Mouse (Mus musculus): ENCODE results near the gene Exosc2. TPM values are rescaled to one million over a fixed set of nuclear protein-coding genes. Genes with fewer than 3 reads are reported as not detected.

Exosc2 gene
- polyA plus RNA-seq, 1 experiment: 63.4 TPM

DNA sequence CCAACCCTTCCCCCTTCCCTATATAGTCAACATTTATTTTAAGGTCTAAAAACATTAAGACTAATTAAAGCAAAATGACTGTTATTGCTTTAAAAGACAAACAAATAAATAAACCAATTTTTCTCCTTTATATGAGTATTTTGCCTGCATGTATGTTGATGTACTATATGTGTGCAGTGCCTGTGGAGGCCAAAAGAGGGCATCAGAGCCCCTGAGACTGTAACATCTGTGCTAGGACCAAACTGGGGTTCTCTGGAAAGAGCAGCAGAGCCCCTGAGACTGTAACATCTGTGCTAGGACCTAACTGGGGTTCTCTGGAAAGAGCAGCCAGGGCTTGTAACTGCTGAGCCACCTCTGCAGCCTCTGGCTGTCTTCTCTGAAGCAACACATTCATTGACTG lies 27.7 kb downstream of the Exosc2 start:
- no peak overlapping the region for H3ac ChIP-seq (ENCODE audit: control insufficient read depth, insufficient read length, low read depth)
- H3K79me2 ChIP-seq (ENCODE audit: control insufficient read depth, insufficient read depth): peaks cover 8% of the 10 kb centered on the region
- no peak for TF ChIP-seq USF1 (IDR thresholded peaks at IDR 0.05; ENCODE audit: low read depth)
- no peak for TF ChIP-seq FOSL1 (IDR thresholded peaks at IDR 0.05; ENCODE audit: insufficient read depth, low read length, poor library complexity, severe bottlenecking)
- no peak for TF ChIP-seq MYOD1 (IDR thresholded peaks at IDR 0.05; ENCODE audit: control insufficient read depth, insufficient read length, low read depth)
- TF ChIP-seq MAX (IDR thresholded peaks at IDR 0.05): no peak
- no peak for TF ChIP-seq MYOG (IDR thresholded peaks at IDR 0.05; ENCODE audit: control insufficient read depth, extremely low read depth, insufficient read length)
- TF ChIP-seq CEBPB (IDR thresholded peaks at IDR 0.05; ENCODE audit: low read depth): no peak
- no peak for TF ChIP-seq CTCF (IDR thresholded peaks at IDR 0.05; ENCODE audit: control insufficient read depth, insufficient read depth, insufficient read length)
- no peak overlapping the region for H3K4me3 ChIP-seq (ENCODE audit: insufficient read depth, poor library complexity, severe bottlenecking)
- no peaks in the 10 kb centered on the region for H3K79me3 ChIP-seq (ENCODE audit: low read depth)
- peaks cover 11% of the 10 kb centered on the region for H3K36me3 ChIP-seq (ENCODE audit: control insufficient read depth, insufficient read depth)
- no peaks in the 10 kb centered on the region for H3K27me3 ChIP-seq (ENCODE audit: control insufficient read depth, insufficient read depth, insufficient read length)

DNA sequence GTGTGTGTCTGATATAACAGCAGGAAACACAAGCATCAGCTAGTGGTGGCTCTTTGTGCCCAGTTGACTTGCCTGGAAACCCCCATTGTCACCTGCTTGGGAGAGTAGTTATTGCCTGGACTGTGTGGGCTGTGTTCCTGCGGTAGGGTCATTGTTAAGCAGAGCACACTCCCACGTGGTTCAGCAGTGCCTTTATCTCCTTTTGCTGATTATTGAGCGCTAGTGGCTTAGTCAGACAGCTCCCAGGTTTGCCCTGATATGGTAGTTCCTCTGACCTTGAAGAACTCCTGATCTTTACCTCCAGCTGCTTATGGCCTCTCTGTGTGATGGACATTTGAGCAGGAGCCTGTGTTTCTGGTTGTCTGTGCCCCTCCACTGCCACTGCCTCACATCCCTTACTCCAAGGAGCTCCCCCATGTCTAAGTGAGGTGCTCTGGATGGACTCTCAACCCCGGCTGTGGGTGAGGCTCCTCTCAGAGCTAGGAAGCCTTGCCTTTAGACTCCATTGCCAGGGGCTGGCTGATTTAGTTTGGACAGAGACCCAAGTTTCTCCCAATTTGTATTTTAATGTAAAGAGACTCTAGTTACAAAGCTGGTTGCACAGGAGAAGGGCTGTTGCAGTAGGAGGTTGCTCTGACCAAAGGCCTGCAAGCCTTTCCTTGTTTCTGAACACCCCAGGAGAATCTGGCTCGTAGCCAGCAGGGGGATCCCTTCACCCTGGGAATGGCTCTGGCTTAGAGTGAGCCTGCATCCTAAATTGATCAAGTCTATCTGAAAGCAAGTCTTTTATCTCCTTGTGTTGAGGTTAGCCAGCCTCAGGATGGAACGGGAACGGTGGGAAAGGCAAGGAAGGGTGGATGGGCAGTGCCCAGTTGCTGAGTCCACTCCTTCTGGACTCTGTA lies 30.3 kb downstream of the Exosc2 start:
- no peaks in the 10 kb centered on the region for H3K27me3 ChIP-seq (ENCODE audit: control insufficient read depth, insufficient read depth, insufficient read length)
- no peak overlapping the region for H3K4me3 ChIP-seq (ENCODE audit: insufficient read depth, poor library complexity, severe bottlenecking)
- H3K79me3 ChIP-seq (ENCODE audit: low read depth): no peaks in the 10 kb centered on the region
- no peak overlapping the region for H3ac ChIP-seq (ENCODE audit: control insufficient read depth, insufficient read length, low read depth)
- H3K36me3 ChIP-seq (ENCODE audit: control insufficient read depth, insufficient read depth): peaks cover 9% of the 10 kb centered on the region
- no peaks in the 10 kb centered on the region for H3K79me2 ChIP-seq (ENCODE audit: control insufficient read depth, insufficient read depth)
- TF ChIP-seq MYOG (IDR thresholded peaks at IDR 0.05; ENCODE audit: control insufficient read depth, extremely low read depth, insufficient read length) (no peak), MAX (IDR thresholded peaks at IDR 0.05) (no peak), CEBPB (IDR thresholded peaks at IDR 0.05; ENCODE audit: low read depth) (no peak), USF1 (IDR thresholded peaks at IDR 0.05; ENCODE audit: low read depth) (no peak), FOSL1 (IDR thresholded peaks at IDR 0.05; ENCODE audit: insufficient read depth, low read length, poor library complexity, severe bottlenecking) (no peak), MYOD1 (IDR thresholded peaks at IDR 0.05; ENCODE audit: control insufficient read depth, insufficient read length, low read depth) (no peak), CTCF (IDR thresholded peaks at IDR 0.05; ENCODE audit: control insufficient read depth, insufficient read depth, insufficient read length) (no peak)

DNA sequence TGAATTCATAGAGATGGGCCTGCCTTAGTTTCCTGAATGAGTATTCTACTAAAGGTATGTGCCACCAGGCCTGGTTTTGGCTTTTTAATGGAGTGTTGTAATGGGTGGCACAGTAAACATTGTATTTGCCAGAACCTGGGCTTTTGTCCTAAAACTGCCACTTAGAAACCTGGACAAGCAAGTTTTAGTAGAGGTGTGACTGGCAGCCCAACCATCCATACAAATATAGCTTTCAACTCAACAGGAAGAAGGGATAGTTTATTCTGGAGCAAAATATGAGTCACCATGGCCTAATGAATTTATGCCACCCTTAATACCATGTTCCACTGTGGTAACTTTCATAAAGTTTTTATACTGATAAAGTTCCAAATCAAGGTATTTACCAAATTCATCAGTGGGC lies 32.7 kb downstream of the Exosc2 start:
- H3K79me3 ChIP-seq (ENCODE audit: low read depth): no peaks in the 10 kb centered on the region
- H3ac ChIP-seq (ENCODE audit: control insufficient read depth, insufficient read length, low read depth): no peak overlapping the region
- no peaks in the 10 kb centered on the region for H3K36me3 ChIP-seq (ENCODE audit: control insufficient read depth, insufficient read depth)
- H3K4me3 ChIP-seq (ENCODE audit: insufficient read depth, poor library complexity, severe bottlenecking): no peak overlapping the region
- H3K27me3 ChIP-seq (ENCODE audit: control insufficient read depth, insufficient read depth, insufficient read length): no peaks in the 10 kb centered on the region
- H3K79me2 ChIP-seq (ENCODE audit: control insufficient read depth, insufficient read depth): no peaks in the 10 kb centered on the region
- no peak for TF ChIP-seq MYOG (IDR thresholded peaks at IDR 0.05; ENCODE audit: control insufficient read depth, extremely low read depth, insufficient read length)

DNA sequence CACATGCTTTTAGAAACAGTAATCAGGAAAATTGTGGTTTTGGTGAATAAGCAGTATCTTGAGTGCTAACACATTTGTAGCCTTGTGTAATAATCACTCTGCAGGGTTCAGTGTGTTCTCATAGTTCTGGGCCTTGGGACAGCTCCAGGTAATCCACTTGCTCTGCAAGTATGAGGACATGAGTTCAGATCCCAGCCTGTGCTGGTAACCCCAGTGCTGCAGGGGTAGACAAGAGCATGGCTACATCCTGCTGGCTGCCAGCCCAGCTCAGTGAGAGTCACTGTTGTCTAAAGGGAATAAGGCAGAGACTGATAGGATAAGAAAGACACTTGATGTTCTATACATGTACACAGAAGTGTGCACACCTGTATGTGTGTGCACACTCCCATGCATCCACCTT lies 35.4 kb downstream of the Exosc2 start:
- no peaks in the 10 kb centered on the region for H3K79me3 ChIP-seq (ENCODE audit: low read depth)
- H3ac ChIP-seq (ENCODE audit: control insufficient read depth, insufficient read length, low read depth): no peak overlapping the region
- no peak overlapping the region for H3K4me3 ChIP-seq (ENCODE audit: insufficient read depth, poor library complexity, severe bottlenecking)
- no peaks in the 10 kb centered on the region for H3K36me3 ChIP-seq (ENCODE audit: control insufficient read depth, insufficient read depth)
- H3K79me2 ChIP-seq (ENCODE audit: control insufficient read depth, insufficient read depth): no peaks in the 10 kb centered on the region
- H3K27me3 ChIP-seq (ENCODE audit: control insufficient read depth, insufficient read depth, insufficient read length): no peaks in the 10 kb centered on the region
- TF ChIP-seq CTCF (IDR thresholded peaks at IDR 0.05; ENCODE audit: control insufficient read depth, insufficient read depth, insufficient read length) (no peak), USF1 (IDR thresholded peaks at IDR 0.05; ENCODE audit: low read depth) (no peak), CEBPB (IDR thresholded peaks at IDR 0.05; ENCODE audit: low read depth) (no peak)

DNA sequence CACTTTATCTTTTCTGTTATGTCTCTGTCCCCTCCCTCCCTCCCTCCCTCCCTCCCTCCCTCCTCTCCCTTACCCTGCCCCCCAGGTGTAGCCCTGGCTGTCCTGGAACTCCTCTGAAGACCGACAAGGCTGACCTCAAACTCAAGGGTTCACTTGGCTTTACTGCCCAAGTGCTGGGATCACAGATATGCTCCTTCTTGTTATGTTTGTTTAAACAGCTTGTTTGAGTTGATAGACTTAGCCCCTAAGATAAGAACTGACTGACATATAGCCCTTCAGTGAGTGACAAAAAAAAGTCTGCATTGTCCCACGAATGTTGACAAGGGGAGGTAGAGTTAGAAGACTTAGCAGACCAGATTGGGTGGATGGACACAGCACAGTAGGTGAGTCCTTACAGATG lies 36.0 kb downstream of the Exosc2 start:
- Histone ChIP-seq H3K79me3 (ENCODE audit: low read depth) (no peaks in the 10 kb centered on the region), H3K4me3 (ENCODE audit: insufficient read depth, poor library complexity, severe bottlenecking) (no peak overlapping the region), H3K27me3 (ENCODE audit: control insufficient read depth, insufficient read depth, insufficient read length) (no peaks in the 10 kb centered on the region), H3K36me3 (ENCODE audit: control insufficient read depth, insufficient read depth) (no peaks in the 10 kb centered on the region), H3K79me2 (ENCODE audit: control insufficient read depth, insufficient read depth) (no peaks in the 10 kb centered on the region), H3ac (ENCODE audit: control insufficient read depth, insufficient read length, low read depth) (no peak overlapping the region)
- TF ChIP-seq MAX (IDR thresholded peaks at IDR 0.05) (no peak), FOSL1 (IDR thresholded peaks at IDR 0.05; ENCODE audit: insufficient read depth, low read length, poor library complexity, severe bottlenecking) (no peak), MYOG (IDR thresholded peaks at IDR 0.05; ENCODE audit: control insufficient read depth, extremely low read depth, insufficient read length) (no peak)

DNA sequence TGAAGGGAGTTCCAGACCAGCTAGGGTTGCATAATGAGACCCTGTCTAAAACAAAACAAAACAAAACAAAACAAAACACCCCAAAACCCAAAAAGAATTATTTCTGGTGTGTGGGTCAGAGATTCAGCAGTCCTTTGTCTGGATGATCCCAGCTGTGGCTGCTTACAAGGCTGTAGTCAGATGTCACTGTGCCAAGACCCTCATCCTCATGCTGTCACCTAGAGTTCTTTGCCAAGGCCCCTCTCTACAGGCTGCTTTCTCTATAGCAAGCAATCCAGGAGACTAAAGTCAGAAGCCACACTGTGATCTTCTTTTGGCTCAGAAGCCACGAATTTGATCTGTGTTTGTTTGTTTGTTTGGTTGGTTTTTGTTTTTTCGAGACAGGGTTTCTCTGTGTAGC lies 42.2 kb downstream of the Exosc2 start:
- Histone ChIP-seq H3ac (ENCODE audit: control insufficient read depth, insufficient read length, low read depth) (no peak overlapping the region), H3K36me3 (ENCODE audit: control insufficient read depth, insufficient read depth) (no peaks in the 10 kb centered on the region), H3K79me2 (ENCODE audit: control insufficient read depth, insufficient read depth) (no peaks in the 10 kb centered on the region), H3K27me3 (ENCODE audit: control insufficient read depth, insufficient read depth, insufficient read length) (no peaks in the 10 kb centered on the region), H3K79me3 (ENCODE audit: low read depth) (no peaks in the 10 kb centered on the region), H3K4me3 (ENCODE audit: insufficient read depth, poor library complexity, severe bottlenecking) (no peak overlapping the region)
- no peak for TF ChIP-seq CEBPB (IDR thresholded peaks at IDR 0.05; ENCODE audit: low read depth)
- no peak for TF ChIP-seq MYOG (IDR thresholded peaks at IDR 0.05; ENCODE audit: control insufficient read depth, extremely low read depth, insufficient read length)
- TF ChIP-seq USF1 (IDR thresholded peaks at IDR 0.05; ENCODE audit: low read depth): no peak
- no peak for TF ChIP-seq CTCF (IDR thresholded peaks at IDR 0.05; ENCODE audit: control insufficient read depth, insufficient read depth, insufficient read length)
- no peak for TF ChIP-seq MYOD1 (IDR thresholded peaks at IDR 0.05; ENCODE audit: control insufficient read depth, insufficient read length, low read depth)
- TF ChIP-seq MAX (IDR thresholded peaks at IDR 0.05): no peak
- no peak for TF ChIP-seq FOSL1 (IDR thresholded peaks at IDR 0.05; ENCODE audit: insufficient read depth, low read length, poor library complexity, severe bottlenecking)

All from C2C12 (cell line).